Mouse (Mus musculus): ENCODE measurements around the gene Tbc1d21. TPM values are rescaled to one million over a fixed set of nuclear protein-coding genes. Genes with fewer than 3 reads are reported as not detected.

Gene Tbc1d21
- polyA plus RNA-seq (2012; ENCODE audit: low replicate concordance), result not detected in 2 replicates

DNA sequence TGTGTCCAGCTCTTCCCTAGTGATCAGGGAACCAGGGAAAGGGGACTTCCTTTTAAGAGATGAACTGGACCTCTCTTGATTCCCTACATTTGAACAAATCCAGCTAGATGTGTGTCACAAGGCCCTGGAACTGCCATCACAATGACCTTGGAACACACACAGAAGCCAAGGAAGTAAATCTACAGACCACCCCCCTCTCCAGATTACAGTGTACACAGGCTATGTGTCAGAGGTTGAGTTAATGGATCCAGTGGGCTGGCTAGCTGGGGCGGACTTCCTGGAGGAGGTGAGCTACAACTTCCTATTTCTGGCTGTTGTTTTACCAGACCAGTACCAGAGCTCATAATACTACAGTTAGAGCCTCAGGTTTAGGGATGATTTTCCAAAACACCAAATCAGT, at the start of gene Tbc1d21:
Gene Tbc1d21, minus strand, starts transcription at position 101 of the 400 bp plus-strand sequence.

DNA sequence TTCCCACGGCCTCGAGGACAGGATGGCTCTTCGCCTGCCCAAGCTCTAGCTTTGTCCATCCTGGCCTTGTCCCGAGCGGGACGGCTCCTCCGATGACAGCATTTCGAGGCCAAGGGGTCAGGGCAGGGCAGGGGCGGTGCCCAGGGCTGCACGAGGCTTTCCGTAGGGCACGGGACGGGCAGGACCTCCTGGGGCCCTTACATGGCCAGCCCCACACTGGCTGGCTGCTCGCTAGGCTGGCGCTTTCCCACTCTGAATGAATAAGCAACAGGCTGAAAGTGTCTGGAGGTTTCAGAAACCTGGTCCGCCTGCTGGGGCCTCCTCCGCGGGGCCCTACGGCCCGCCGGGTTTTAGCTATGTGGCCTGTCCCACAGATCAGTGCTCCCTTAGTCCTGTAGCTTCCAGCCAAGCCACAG, 57.3 kb downstream of the Tbc1d21 start, which contains the start of gene Loxl1:
Gene Loxl1, minus strand, starts transcription at position 243 of the 416 bp plus-strand sequence.

Other genes starting within 250 kb of the Tbc1d21 start
- gene Islr, start 166.1 kb downstream of the Tbc1d21 start, polyA plus RNA-seq (2012; ENCODE audit: low replicate concordance), result 0.48 and 1.2 TPM in 2 replicates
- gene Islr2, start 166.1 kb downstream of the Tbc1d21 start, polyA plus RNA-seq (2012; ENCODE audit: low replicate concordance), result 0.54 and 0.81 TPM in 2 replicates
- 87.3 and 431 TPM in 2 replicates for gene Pml, start 120.7 kb downstream of the Tbc1d21 start, polyA plus RNA-seq (2012; ENCODE audit: low replicate concordance)
- gene Stoml1, start 117.3 kb downstream of the Tbc1d21 start, polyA plus RNA-seq (2012; ENCODE audit: low replicate concordance), result 7.5 and 9.0 TPM in 2 replicates
- 1.0 and 2.2 TPM in 2 replicates for gene Loxl1, start 57.3 kb downstream of the Tbc1d21 start, polyA plus RNA-seq (2012; ENCODE audit: low replicate concordance)
- gene Insyn1, start 118.1 kb upstream of the Tbc1d21 start, polyA plus RNA-seq (2012; ENCODE audit: low replicate concordance), result 0.10 and 0.47 TPM in 2 replicates
- gene Cd276, start 185.0 kb upstream of the Tbc1d21 start, polyA plus RNA-seq (2012; ENCODE audit: low replicate concordance), result 0.30 TPM in 1 of 2 replicates, not detected in the other
- gene Nptn, start 211.8 kb upstream of the Tbc1d21 start, polyA plus RNA-seq (2012; ENCODE audit: low replicate concordance), result 150 and 227 TPM in 2 replicates